Mouse (Mus musculus) heart, embryonic 14.5 days (tissue): ENCODE measurements around the gene Zdhhc13. TPM values are rescaled to one million over a fixed set of nuclear protein-coding genes. Genes with fewer than 3 reads are reported as not detected.
A peak's percentile ranks its signal among the peaks of the same experiment; 100 is the strongest.

Experiments used
- ATAC-seq: fragments of 200-750 bp; cut with Nextera tagmentation; 2 replicates; pipeline ENCODE4 v1.8.0; 2017; ENCODE audit warnings: low read depth, moderate TSS enrichment; ENCODE audit not compliant: insufficient number of reproducible peaks, insufficient read depth, low FRiP score
- H3K27ac ChIP-seq, 2 experiments: fragments of 200-500 bp in 1 of 2; fragments of 300-500 bp in 1 of 2; sonication (generic) in 1 of 2; replicated peaks in 1 of 2; 2 replicates each; pipeline ENCODE4 v1.5.1; 2012 to 2014; ENCODE audit warnings: low read depth in 2 of 2, low read length in 2 of 2, control low read depth in 1 of 2, mild to moderate bottlenecking in 1 of 2, mixed read lengths in 1 of 2; ENCODE audit not compliant: control insufficient read depth in 1 of 2, insufficient read depth in 1 of 2
- H3K27me3 ChIP-seq: fragments of 300-500 bp; sonication (generic); 2 replicates; pipeline ENCODE4 v1.6.1; 2014; ENCODE audit warnings: mild to moderate bottlenecking, low read length, control low read depth; ENCODE audit not compliant: control insufficient read depth, insufficient read depth
- H3K36me3 ChIP-seq: fragments of 300-500 bp; sonication (generic); 2 replicates; pipeline ENCODE4 v1.6.1; 2014; ENCODE audit warnings: mild to moderate bottlenecking, control low read depth, low read length, mixed read lengths; ENCODE audit not compliant: control insufficient read depth, insufficient read depth
- H3K4me1 ChIP-seq, 2 experiments: fragments of 200-500 bp in 1 of 2; fragments of 300-500 bp in 1 of 2; sonication (generic) in 1 of 2; 2 replicates each; pipeline ENCODE4 v1.6.1; 2012 to 2014; ENCODE audit warnings: low read length in 2 of 2, control low read depth in 1 of 2, mixed read lengths in 1 of 2; ENCODE audit not compliant: control insufficient read depth in 2 of 2, insufficient read depth in 2 of 2
- H3K4me2 ChIP-seq: fragments of 300-500 bp; sonication (generic); 2 replicates; pipeline ENCODE4 v1.6.1; 2014; ENCODE audit warnings: mild to moderate bottlenecking, low read length
- H3K4me3 ChIP-seq, 2 experiments: fragments of 200-500 bp in 1 of 2; fragments of 300-500 bp in 1 of 2; sonication (generic) in 1 of 2; 2 replicates each; pipeline ENCODE4 v1.5.1; 2012 to 2014; ENCODE audit warnings: low read length in 2 of 2, mild to moderate bottlenecking in 2 of 2, control low read depth in 1 of 2, low read depth in 1 of 2, moderate library complexity in 1 of 2; ENCODE audit not compliant: control insufficient read depth in 1 of 2, insufficient read depth in 1 of 2
- H3K9ac ChIP-seq: fragments of 300-500 bp; sonication (generic); 2 replicates; pipeline ENCODE4 v1.6.1; 2014; ENCODE audit warnings: mild to moderate bottlenecking, low read length
- H3K9me3 ChIP-seq: fragments of 300-500 bp; sonication (generic); 2 replicates; pipeline ENCODE4 v1.6.1; 2016; ENCODE audit warnings: low read length, control low read depth; ENCODE audit not compliant: control insufficient read depth
- WGBS: fragments of 180-500 bp; shearing (Covaris S2); extraction: QIAGEN DNeasy Blood & Tissue Kit; methylation state at CpG from one replicate; pipeline ENCODE4 v1.1.7; 2014; 5-methylcytosine and 5-hydroxymethylcytosine counted together
- polyA plus RNA-seq: library from polyadenylated mRNA; unstranded; fragments of >200 nt; fragmentation: Nextera tagmentation; extraction: Ambion mirVana; gene quantifications from 2 replicates; pipeline ENCODE4 v1.2.1, GENCODE M21; 2014

Gene Zdhhc13
- polyA plus RNA-seq, 1 experiment from 2014 or later: 36.2 TPM

GRCm38 (mm10) chr7:48810652-48811051, 21.8 kb downstream of the Zdhhc13 start:
- WGBS: 94% methylated on average over 1 of the region's 1 CpGs
- H3K9ac ChIP-seq: no peak overlapping the region
- H3K36me3 ChIP-seq: peaks cover 82% of the 10 kb centered on the region
- H3K4me1 ChIP-seq: no peaks in the 10 kb centered on the region
- no peak overlapping the region for H3K4me3 ChIP-seq
- no peak overlapping the region for H3K4me2 ChIP-seq
- no peak for ATAC-seq
- H3K9me3 ChIP-seq: no peaks in the 10 kb centered on the region
- no peak overlapping the region for H3K27ac ChIP-seq
- H3K27me3 ChIP-seq: no peaks in the 10 kb centered on the region

DNA sequence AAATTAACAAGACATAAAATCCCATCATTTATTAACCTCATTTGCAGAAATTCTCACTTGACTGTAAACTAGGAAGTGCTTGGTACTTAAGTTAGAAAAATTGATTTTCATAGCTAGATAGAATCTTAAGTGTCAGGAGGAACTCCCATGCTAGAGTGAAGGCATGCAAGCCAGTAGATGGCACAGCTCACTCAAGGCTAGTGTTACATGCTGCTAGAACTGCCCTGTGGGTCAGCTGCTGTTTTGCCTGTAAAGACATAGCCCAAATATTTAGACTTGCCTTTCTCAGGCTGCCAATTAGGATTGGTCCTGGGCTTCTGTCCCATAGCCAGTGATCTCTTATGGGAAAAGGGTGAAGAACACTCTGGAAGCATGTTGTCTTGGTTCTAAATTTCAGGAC, 23.6 kb downstream of the Zdhhc13 start:
- Histone ChIP-seq H3K36me3 (peaks cover 77% of the 10 kb centered on the region), H3K27me3 (no peaks in the 10 kb centered on the region), H3K4me2 (no peak overlapping the region), H3K4me3 (no peak overlapping the region), H3K9me3 (no peaks in the 10 kb centered on the region), H3K27ac (no peak overlapping the region), H3K4me1 (no peaks in the 10 kb centered on the region), H3K9ac (no peak overlapping the region)
- ATAC-seq: no peak

- ATAC-seq: no peak
Observed at GRCm38 (mm10) chr7:48813594-48813993, 24.8 kb downstream of the Zdhhc13 start.

GRCm38 (mm10) chr7:48821654-48822053, 32.9 kb downstream of the Zdhhc13 start:
- no peak for ATAC-seq
- Histone ChIP-seq H3K27me3 (no peaks in the 10 kb centered on the region), H3K4me2 (no peak overlapping the region), H3K36me3 (peaks cover 93% of the 10 kb centered on the region), H3K4me3 (no peak overlapping the region), H3K9ac (no peak overlapping the region), H3K4me1 (peaks cover 4 to 20% of the 10 kb centered on the region in 2 experiments), H3K9me3 (no peaks in the 10 kb centered on the region), H3K27ac (no peak overlapping the region)
- 92% methylated on average over 5 of the region's 5 CpGs for WGBS

More at GRCm38 (mm10) chr7:48813594-48813993, 24.8 kb downstream of the Zdhhc13 start:
- 83% methylated on average over 1 of the region's 1 CpGs for WGBS
- H3K9ac ChIP-seq: no peak overlapping the region
- H3K4me2 ChIP-seq: no peak overlapping the region
- no peaks in the 10 kb centered on the region for H3K27me3 ChIP-seq
- H3K36me3 ChIP-seq: peaks cover 80% of the 10 kb centered on the region
- H3K4me3 ChIP-seq: no peak overlapping the region
- no peak overlapping the region for H3K27ac ChIP-seq
- H3K4me1 ChIP-seq: no peaks in the 10 kb centered on the region
- H3K9me3 ChIP-seq: no peaks in the 10 kb centered on the region

- Histone ChIP-seq H3K27me3 (no peaks in the 10 kb centered on the region), H3K4me3 (no peak overlapping the region), H3K36me3 (peaks cover 82% of the 10 kb centered on the region), H3K4me1 (peaks cover 4 to 23% of the 10 kb centered on the region in 2 experiments), H3K4me2 (no peak overlapping the region), H3K27ac (no peak overlapping the region), H3K9ac (no peak overlapping the region), H3K9me3 (no peaks in the 10 kb centered on the region)
- WGBS: 90% methylated on average over 3 of the region's 3 CpGs
- no peak for ATAC-seq
Observed at GRCm38 (mm10) chr7:48823621-48824020, 34.8 kb downstream of the Zdhhc13 start.

GRCm38 (mm10) chr7:48824671-48825070, 35.9 kb downstream of the Zdhhc13 start:
- H3K27me3 ChIP-seq: no peaks in the 10 kb centered on the region
- no peak for ATAC-seq
- H3K4me1 ChIP-seq: peaks cover 8 to 33% of the 10 kb centered on the region in 2 experiments
- no peak overlapping the region for H3K9ac ChIP-seq
- peak overlapping the region; percentile 57 to 72; a peak in 3 of 4 replicates for H3K27ac ChIP-seq
- no peak overlapping the region for H3K4me3 ChIP-seq
- H3K36me3 ChIP-seq: peaks cover 72% of the 10 kb centered on the region
- no peaks in the 10 kb centered on the region for H3K9me3 ChIP-seq
- 20% methylated on average over 1 of the region's 1 CpGs for WGBS
- H3K4me2 ChIP-seq: peak overlapping the region; percentile 7; the same call in 1 of the 2 replicates

GRCm38 (mm10) chr7:48825170-48825569, 36.4 kb downstream of the Zdhhc13 start:
- H3K4me3 ChIP-seq: no peak overlapping the region
- H3K9ac ChIP-seq: no peak overlapping the region
- peaks cover 7 to 38% of the 10 kb centered on the region in 2 experiments for H3K4me1 ChIP-seq
- no peaks in the 10 kb centered on the region for H3K9me3 ChIP-seq
- H3K4me2 ChIP-seq: peak overlapping the region; percentile 7; the same call in 1 of the 2 replicates
- H3K27ac ChIP-seq: peak overlapping the region; percentile 57 to 72
- no peaks in the 10 kb centered on the region for H3K27me3 ChIP-seq
- ATAC-seq: peak; percentile 34; the same call in 1 of the 2 replicates
- H3K36me3 ChIP-seq: peaks cover 70% of the 10 kb centered on the region
- WGBS: 24% methylated on average over 6 of the region's 6 CpGs
